Mouse (Mus musculus) neural tube, embryonic 13.5 days (tissue): Measurements from ENCODE around the gene Ptgfrn. TPM values are rescaled to one million over a fixed set of nuclear protein-coding genes. Genes with fewer than 3 reads are reported as not detected.

Source experiments
- ATAC-seq: fragments of 200-750 bp; cut with Nextera tagmentation; 2 replicates; pipeline ENCODE4 v1.8.0; 2017; ENCODE audit warnings: low read depth, mild to moderate bottlenecking, moderate TSS enrichment, moderate library complexity
- H3K27ac ChIP-seq: fragments of 300-500 bp; sonication (generic); replicated peaks from 2 replicates; pipeline ENCODE4 v1.5.1; 2015; ENCODE audit warnings: moderate library complexity, mild to moderate bottlenecking, inconsistent platforms
- H3K27me3 ChIP-seq: fragments of 300-500 bp; sonication (generic); 2 replicates; pipeline ENCODE4 v1.6.1; 2015; ENCODE audit warnings: mild to moderate bottlenecking, inconsistent platforms
- H3K36me3 ChIP-seq: fragments of 300-500 bp; sonication (generic); 2 replicates; pipeline ENCODE4 v1.6.1; 2015; ENCODE audit warnings: mild to moderate bottlenecking, inconsistent platforms
- H3K4me1 ChIP-seq: fragments of 300-500 bp; sonication (generic); replicated peaks from 2 replicates; pipeline ENCODE4 v1.6.1; 2015; ENCODE audit warnings: inconsistent platforms
- H3K4me2 ChIP-seq: fragments of 300-500 bp; sonication (generic); 2 replicates; pipeline ENCODE4 v1.6.1; 2015; ENCODE audit warnings: inconsistent platforms, mild to moderate bottlenecking, moderate library complexity
- H3K4me3 ChIP-seq: fragments of 300-500 bp; sonication (generic); 2 replicates; pipeline ENCODE4 v1.5.1; 2015; ENCODE audit warnings: mild to moderate bottlenecking, inconsistent platforms
- H3K9ac ChIP-seq: fragments of 300-500 bp; sonication (generic); 2 replicates; pipeline ENCODE4 v1.6.1; 2015; ENCODE audit warnings: moderate library complexity, mild to moderate bottlenecking, inconsistent platforms
- H3K9me3 ChIP-seq: fragments of 300-500 bp; sonication (generic); 2 replicates; pipeline ENCODE4 v1.6.1; 2016; ENCODE audit warnings: inconsistent platforms
- WGBS: fragments of 180-500 bp; shearing (Covaris S2); methylation state at CpG from one replicate; pipeline ENCODE4 v1.1.7; 2015; 5-methylcytosine and 5-hydroxymethylcytosine counted together
- polyA plus RNA-seq: library from polyadenylated mRNA; unstranded; fragments of >200 nt; fragmentation: Nextera tagmentation; extraction: Ambion mirVana; gene quantifications from 2 replicates; pipeline ENCODE4 v1.2.1, GENCODE M21; 2015

Gene Ptgfrn
- polyA plus RNA-seq, 1 experiment from 2014 or later: 3.5 TPM

DNA sequence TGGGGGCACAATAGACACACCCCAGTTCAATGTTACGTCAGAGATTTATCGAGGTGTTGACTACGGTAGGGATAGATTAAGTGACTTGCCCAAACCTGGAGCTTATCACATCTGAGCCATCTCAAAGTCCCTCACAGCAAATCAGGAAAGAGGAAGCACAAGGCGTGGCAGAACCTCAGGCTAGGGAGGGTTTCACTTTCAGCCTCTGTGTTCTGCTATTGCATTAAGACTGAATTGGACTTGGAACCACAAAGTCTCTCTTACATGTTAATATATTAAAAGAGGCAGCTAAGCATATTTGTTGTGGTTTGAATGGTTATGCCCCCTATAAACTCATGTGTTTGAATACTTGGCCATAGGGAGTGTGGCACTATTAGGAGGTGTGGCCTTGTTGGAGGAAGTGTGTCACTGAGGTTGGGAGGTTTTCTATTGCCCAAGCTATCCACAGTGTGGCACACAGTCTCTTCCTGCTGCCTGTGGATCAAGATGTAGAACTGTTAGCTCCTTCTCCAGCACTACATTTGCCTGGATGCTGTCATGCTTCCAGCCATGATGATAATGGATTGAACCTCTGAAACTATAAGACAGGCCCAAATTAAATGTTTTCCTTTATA lies 99.4 kb downstream of the Ptgfrn start:
- ATAC-seq: no peak
- H3K27me3 ChIP-seq: no peaks in the 10 kb centered on the region
- no peak overlapping the region for H3K9ac ChIP-seq
- WGBS: 97% methylated on average over 4 of the region's 4 CpGs
- H3K27ac ChIP-seq: no peak overlapping the region
- no peaks in the 10 kb centered on the region for H3K36me3 ChIP-seq
- H3K4me1 ChIP-seq: peaks cover 21% of the 10 kb centered on the region; the same call in 1 of the 2 replicates
- H3K9me3 ChIP-seq: no peaks in the 10 kb centered on the region
- no peak overlapping the region for H3K4me3 ChIP-seq
- H3K4me2 ChIP-seq: no peak overlapping the region

DNA sequence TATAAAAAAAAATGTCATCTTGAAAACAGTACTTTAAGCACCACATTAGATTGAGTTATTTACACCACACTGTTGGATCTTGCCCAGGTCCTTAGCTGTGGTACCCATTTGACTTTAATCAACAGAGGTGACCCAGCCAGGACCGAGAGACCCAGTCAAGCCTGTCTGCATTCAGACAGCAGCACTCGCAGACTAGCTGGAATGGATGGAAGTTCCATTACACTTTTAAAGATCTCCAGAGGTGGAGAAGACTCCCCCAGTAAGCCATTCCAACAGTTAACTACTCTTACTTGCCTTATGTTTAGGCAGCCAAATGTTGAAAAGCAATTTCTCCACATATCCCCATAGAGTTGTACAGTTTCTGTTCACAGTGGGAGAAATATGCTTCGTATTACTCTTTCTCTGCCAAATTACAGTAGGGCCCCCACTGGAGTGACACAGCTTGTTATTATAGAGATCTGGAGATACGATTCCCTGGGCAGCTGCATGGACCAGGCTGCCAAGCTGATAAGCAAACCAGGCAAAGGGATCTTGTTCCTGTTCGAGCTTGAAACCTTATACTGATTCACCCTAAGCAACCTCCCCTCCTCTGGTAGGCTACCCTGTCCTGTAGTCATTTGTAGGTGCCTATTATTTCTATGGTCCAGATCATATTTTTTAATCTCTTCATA lies 102.8 kb downstream of the Ptgfrn start:
- Histone ChIP-seq H3K27ac (no peak overlapping the region), H3K9ac (no peak overlapping the region), H3K4me1 (0 out of 2 replicates have a peak, but pooled peaks cover 2% of the 10 kb centered on the region), H3K9me3 (no peaks in the 10 kb centered on the region), H3K36me3 (no peaks in the 10 kb centered on the region), H3K27me3 (no peaks in the 10 kb centered on the region), H3K4me2 (no peak overlapping the region), H3K4me3 (no peak overlapping the region)
- 80% methylated on average over 5 of the region's 5 CpGs for WGBS
- no peak for ATAC-seq

DNA sequence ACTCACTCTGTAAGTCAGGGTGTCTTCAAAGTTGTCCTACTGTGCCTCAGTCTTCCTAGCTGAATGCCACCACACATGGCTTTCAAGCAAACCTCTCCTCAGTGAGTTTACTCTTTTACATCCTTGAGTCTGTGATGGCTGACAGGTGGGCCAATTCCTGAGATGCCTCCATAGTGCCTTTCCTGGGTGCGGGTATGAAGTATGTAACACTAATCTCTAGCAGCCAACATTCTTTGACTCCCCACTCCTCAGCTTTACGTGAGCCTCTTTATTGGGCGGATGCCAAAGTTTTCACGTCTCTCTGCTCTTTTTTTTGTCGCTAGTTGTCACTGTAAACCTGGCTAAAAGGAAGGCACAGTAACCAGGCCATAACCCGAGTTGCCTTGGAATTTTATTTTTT lies 104.7 kb downstream of the Ptgfrn start:
- Histone ChIP-seq H3K4me1 (no peaks in the 10 kb centered on the region), H3K27ac (no peak overlapping the region), H3K36me3 (no peaks in the 10 kb centered on the region), H3K4me3 (no peak overlapping the region), H3K27me3 (no peaks in the 10 kb centered on the region), H3K9me3 (no peaks in the 10 kb centered on the region), H3K9ac (no peak overlapping the region), H3K4me2 (no peak overlapping the region)
- WGBS: 84% methylated on average over 6 of the region's 6 CpGs
- no peak for ATAC-seq

DNA sequence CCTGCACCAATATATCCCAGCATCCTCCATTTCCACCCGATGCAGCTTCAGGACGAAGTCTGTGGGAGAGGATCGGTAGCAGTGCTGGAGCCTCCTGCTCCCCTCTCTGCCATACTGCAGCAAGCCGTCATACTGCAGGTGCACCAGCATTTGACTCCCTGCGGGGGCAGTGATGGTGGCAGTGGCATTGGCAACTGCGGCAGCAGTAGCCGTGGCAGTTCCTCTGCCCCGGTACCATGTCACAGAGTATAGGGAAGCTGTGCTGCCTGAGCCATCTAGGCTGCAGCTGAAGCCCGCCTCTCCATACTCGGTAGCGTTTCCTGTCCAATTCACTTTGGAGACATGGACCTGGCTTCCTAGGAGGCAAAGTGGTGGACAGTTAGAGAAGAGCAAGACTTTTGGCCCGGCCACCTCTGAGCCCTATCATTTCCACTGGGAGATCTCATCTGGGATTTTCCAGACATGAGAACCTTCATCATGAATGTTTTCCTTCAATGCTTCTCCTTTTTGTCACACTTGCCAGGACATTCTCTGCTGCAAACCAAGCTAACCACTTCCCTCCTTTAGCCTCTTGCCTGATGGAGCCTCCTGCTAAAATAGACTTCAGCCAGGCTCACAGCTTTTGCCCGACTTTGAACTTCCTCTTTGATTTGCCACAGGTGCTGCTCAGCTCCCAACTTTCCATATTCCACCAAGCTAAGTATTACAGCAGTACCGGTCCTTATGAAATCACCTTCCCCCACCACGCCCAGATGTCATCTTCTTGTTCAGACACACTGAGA lies 106.3 kb downstream of the Ptgfrn start:
- H3K4me2 ChIP-seq: no peak overlapping the region
- 83% methylated on average over 15 of the region's 15 CpGs for WGBS
- H3K4me1 ChIP-seq: no peaks in the 10 kb centered on the region; the same call in 1 of the 2 replicates
- no peak overlapping the region for H3K9ac ChIP-seq
- H3K4me3 ChIP-seq: no peak overlapping the region
- no peaks in the 10 kb centered on the region for H3K9me3 ChIP-seq
- H3K27ac ChIP-seq: no peak overlapping the region
- no peak for ATAC-seq
- no peaks in the 10 kb centered on the region for H3K27me3 ChIP-seq
- no peaks in the 10 kb centered on the region for H3K36me3 ChIP-seq

DNA sequence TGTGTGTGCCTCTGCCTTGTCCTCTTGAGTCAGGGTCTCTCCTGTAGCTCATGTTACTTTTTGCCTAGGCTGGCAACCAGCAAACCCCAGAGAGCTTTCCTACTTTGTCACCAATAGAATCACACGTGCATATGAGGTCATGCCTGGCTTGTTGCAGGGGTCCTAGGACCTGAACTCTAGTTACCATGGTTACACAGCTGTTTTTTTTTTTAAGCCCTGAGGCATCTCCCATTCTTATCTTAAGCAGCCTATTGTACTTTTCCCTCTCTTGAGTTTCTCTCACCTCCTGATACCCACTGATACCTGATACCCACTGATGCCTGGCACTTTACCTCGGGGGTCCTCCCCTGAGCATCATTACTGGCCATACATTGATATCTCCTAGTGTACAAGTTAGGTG lies 110.3 kb downstream of the Ptgfrn start:
- H3K36me3 ChIP-seq: no peaks in the 10 kb centered on the region
- no peak overlapping the region for H3K4me3 ChIP-seq
- no peaks in the 10 kb centered on the region for H3K9me3 ChIP-seq
- H3K27me3 ChIP-seq: no peaks in the 10 kb centered on the region
- ATAC-seq: no peak
- WGBS: 37% methylated on average over 2 of the region's 2 CpGs
- peaks cover 6% of the 10 kb centered on the region; the same call in 1 of the 2 replicates for H3K4me1 ChIP-seq
- no peak overlapping the region for H3K4me2 ChIP-seq
- H3K27ac ChIP-seq: no peak overlapping the region
- H3K9ac ChIP-seq: no peak overlapping the region

DNA sequence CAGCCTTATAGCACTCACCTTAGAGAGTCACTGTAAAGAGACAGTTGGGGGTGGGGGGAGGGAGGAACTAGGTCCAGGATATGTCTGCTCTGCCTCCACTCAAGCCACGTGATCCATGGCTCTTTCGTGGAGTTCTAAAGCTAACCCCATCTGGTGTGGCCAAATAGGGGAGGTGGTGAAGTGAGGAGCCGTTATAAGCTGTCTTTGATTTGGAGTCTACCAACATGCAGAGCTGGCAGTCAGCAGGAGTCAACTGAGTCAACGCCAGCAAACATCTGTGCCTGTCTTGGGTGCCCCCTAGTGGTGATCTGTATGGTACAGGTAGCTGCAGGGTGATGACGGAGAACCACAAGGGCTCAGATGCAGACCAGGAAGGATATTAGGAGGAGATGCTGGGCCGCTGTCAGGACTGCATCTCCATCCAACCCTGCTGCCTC lies 111.2 kb downstream of the Ptgfrn start:
- H3K4me1 ChIP-seq: peaks cover 6% of the 10 kb centered on the region; the same call in 1 of the 2 replicates
- H3K4me3 ChIP-seq: no peak overlapping the region
- H3K27me3 ChIP-seq: no peaks in the 10 kb centered on the region
- no peaks in the 10 kb centered on the region for H3K36me3 ChIP-seq
- no peak overlapping the region for H3K9ac ChIP-seq
- ATAC-seq: 0 out of 2 replicates have a peak, but pooled peaks have one; percentile 23
- 8% methylated on average over 6 of the region's 6 CpGs for WGBS
- H3K27ac ChIP-seq: no peak overlapping the region
- H3K9me3 ChIP-seq: no peaks in the 10 kb centered on the region
- H3K4me2 ChIP-seq: peak overlapping the region; percentile 7; the same call in 1 of the 2 replicates

DNA sequence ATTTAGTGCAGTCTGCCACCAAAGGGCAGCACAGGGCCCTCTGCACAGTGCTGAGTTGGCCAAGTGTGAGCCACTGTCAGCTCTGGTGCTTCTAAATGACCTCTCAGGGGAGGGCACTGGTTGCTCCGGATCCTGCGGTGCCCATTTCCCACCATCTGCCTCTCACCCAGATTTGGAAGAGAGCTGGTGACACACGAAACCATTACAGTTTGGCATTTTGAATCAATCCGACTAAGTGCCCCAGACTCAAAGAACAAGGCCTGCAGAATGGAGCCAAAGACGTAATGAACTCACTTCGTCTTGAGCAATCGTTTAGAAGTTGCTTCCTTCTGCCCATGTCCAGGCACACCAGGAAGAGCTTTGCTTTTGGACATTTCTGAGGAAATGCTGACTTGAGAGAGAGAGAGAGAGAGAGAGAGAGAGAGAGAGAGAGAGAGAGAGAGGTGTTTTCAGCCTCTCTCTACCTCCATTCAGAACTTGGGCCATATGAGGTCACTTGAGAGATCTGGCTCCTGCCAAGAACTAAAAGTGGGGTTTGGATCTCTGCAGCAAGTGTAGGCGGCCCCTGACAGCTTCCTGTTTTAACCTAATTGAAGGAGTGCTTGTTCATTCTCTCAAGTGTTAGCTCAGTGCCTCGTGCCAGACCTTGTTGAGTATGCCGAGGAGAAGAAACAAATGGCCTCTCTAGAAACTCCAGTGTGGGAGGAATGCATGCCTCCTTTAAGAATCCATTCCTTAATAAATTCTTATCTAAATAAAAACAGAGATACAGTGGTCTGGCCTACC lies 112.1 kb downstream of the Ptgfrn start:
- WGBS: 82% methylated on average over 10 of the region's 10 CpGs
- no peak overlapping the region for H3K9ac ChIP-seq
- H3K36me3 ChIP-seq: no peaks in the 10 kb centered on the region
- H3K4me1 ChIP-seq: peaks cover 13% of the 10 kb centered on the region
- H3K9me3 ChIP-seq: no peaks in the 10 kb centered on the region
- no peaks in the 10 kb centered on the region for H3K27me3 ChIP-seq
- ATAC-seq: no peak
- H3K4me3 ChIP-seq: no peak overlapping the region
- no peak overlapping the region for H3K4me2 ChIP-seq
- no peak overlapping the region for H3K27ac ChIP-seq

DNA sequence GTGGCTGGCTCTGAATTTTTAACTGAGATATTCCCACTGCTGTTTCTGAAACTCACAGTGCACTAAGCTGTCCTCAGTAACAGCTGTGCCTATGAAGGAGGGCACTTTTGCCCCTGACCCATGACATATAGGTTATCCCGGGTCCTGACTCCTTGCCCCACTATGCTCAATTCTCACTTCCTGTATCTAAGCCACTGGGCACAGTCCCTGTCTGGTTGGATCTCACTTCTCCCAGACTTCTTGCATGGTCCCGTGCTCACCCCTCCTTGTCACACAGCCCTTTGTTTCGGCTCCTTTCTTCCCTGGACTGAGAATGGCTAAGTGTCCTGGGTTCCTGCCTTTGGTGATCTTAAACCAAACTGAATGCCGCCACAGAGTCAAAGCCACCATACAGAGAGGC lies 115.8 kb downstream of the Ptgfrn start:
- 67% methylated on average over 4 of the region's 4 CpGs for WGBS
- Histone ChIP-seq H3K9ac (no peak overlapping the region), H3K9me3 (no peaks in the 10 kb centered on the region), H3K27ac (no peak overlapping the region), H3K36me3 (no peaks in the 10 kb centered on the region), H3K4me1 (peaks cover 33% of the 10 kb centered on the region), H3K27me3 (no peaks in the 10 kb centered on the region), H3K4me3 (no peak overlapping the region), H3K4me2 (no peak overlapping the region)
- ATAC-seq: no peak

DNA sequence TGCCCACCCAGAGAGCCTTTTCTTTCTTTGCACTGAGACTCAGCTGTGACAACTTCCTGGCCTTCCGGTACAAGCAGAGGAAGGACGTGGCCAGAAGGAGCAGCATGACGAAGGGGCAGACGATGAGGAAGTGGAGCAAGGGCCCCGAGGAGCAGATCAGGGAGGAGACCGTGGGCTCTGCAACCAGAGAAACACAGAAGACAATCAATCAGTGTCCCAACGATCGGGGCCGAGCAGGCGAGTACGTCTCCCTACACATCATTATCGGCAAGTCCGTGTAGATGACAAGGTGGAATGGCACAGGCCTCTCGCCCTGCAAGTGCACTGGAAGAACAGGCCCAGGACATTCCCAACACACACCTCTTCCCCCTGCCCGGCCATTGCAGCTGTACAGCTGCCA lies 116.4 kb downstream of the Ptgfrn start:
- Histone ChIP-seq H3K27me3 (no peaks in the 10 kb centered on the region), H3K4me2 (no peak overlapping the region), H3K4me3 (no peak overlapping the region), H3K27ac (no peak overlapping the region), H3K9ac (no peak overlapping the region), H3K36me3 (no peaks in the 10 kb centered on the region), H3K9me3 (no peaks in the 10 kb centered on the region), H3K4me1 (peaks cover 38% of the 10 kb centered on the region)
- ATAC-seq: no peak
- 55% methylated on average over 15 of the region's 15 CpGs for WGBS

DNA sequence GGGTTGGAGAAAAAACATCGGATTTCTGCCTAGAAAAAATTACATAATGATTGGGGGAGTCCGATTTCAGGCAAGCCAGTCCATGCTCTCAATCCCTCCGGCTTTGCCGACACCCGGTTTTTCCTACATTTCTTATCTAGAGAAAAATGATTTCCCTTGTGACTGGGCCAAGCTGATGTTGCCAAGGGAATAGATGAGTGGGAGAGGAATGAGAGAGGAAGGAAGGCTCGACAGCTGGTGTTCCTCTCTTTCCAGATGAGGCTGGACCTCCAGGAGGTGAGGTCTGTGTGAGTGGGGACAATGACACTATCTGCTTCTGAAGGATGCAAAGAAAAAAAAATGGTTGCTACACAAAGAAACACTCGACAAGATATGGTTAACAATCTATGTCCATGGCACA lies 116.9 kb downstream of the Ptgfrn start:
- 82% methylated on average over 7 of the region's 7 CpGs for WGBS
- Histone ChIP-seq H3K9me3 (no peaks in the 10 kb centered on the region), H3K27ac (no peak overlapping the region), H3K36me3 (no peaks in the 10 kb centered on the region), H3K9ac (no peak overlapping the region), H3K4me1 (peaks cover 39% of the 10 kb centered on the region), H3K4me2 (no peak overlapping the region), H3K4me3 (no peak overlapping the region), H3K27me3 (no peaks in the 10 kb centered on the region)
- ATAC-seq: no peak
